Mouse (Mus musculus): ENCODE data around the gene Wfdc8.

- TF ChIP-seq SMC3 (IDR thresholded peaks at IDR 0.05; ENCODE audit: low read depth, low read length) (no peak), POLR2A (IDR thresholded peaks at IDR 0.05; ENCODE audit: low read depth, low read length) (no peak), CTCF (conservative IDR thresholded peaks at IDR 0.05 in 1 of 2, IDR thresholded peaks at IDR 0.05 in 1 of 2; ENCODE audit: low read depth in 2 of 2, low read length in 2 of 2) (peak in 1 of 2 experiments; percentile 22; a peak in 1 of 4 replicates), SIN3A (IDR thresholded peaks at IDR 0.05; ENCODE audit: low read length) (no peak)
These were observed 9.9 kb downstream of the Wfdc8 start for GRCm38 (mm10) chr2:164603482-164603881.

Measured in CH12.LX (cell line).